Mouse (Mus musculus) heart, embryonic 10.5 days (tissue): ENCODE measurements at regions not wholly inside any gene's neighbourhood (a gene's known extent, or its start where the extent isn't known, plus 50 kb on each side); places are given as distances from the start of the nearest gene placed in this dataset.
A peak's percentile ranks its signal among the peaks of the same experiment; 100 is the strongest.
"Not testable (repeated sequence)": the region's sequence is repeated elsewhere in the genome, so short reads cannot be mapped to it uniquely, and the experiment has no call there.

Experiments used
- DNase-seq: peaks from one replicate; pipeline ENCODE4 v3.0.0-alpha.2; 2017; ENCODE audit warnings: low spot score
- H3K27ac ChIP-seq: fragments of 300-500 bp; sonication (generic); 2 replicates; pipeline ENCODE4 v1.5.1; 2016; ENCODE audit warnings: mild to moderate bottlenecking
- H3K27me3 ChIP-seq: fragments of 300-500 bp; sonication (generic); 2 replicates; pipeline ENCODE4 v1.6.1; 2016; ENCODE audit warnings: mild to moderate bottlenecking; ENCODE audit not compliant: poor library complexity, insufficient read depth, severe bottlenecking
- H3K36me3 ChIP-seq: fragments of 300-500 bp; sonication (generic); 2 replicates; pipeline ENCODE4 v1.6.1; 2016; ENCODE audit warnings: mild to moderate bottlenecking, moderate library complexity
- H3K4me1 ChIP-seq: fragments of 300-500 bp; sonication (generic); 2 replicates; pipeline ENCODE4 v1.6.1; 2016; ENCODE audit warnings: mild to moderate bottlenecking
- H3K4me3 ChIP-seq: fragments of 300-500 bp; sonication (generic); 2 replicates; pipeline ENCODE4 v1.5.1; 2016; ENCODE audit warnings: mild to moderate bottlenecking, moderate library complexity
- H3K9me3 ChIP-seq: fragments of 300-500 bp; sonication (generic); 2 replicates; pipeline ENCODE4 v1.6.1; 2016; ENCODE audit warnings: mild to moderate bottlenecking, moderate library complexity
- WGBS: fragments of 180-500 bp; shearing (Covaris S2); methylation state at CpG from one replicate; pipeline ENCODE4 v1.1.7; 2016; 5-methylcytosine and 5-hydroxymethylcytosine counted together

- Histone ChIP-seq H3K27ac (no peak overlapping the region), H3K4me3 (no peak overlapping the region), H3K36me3 (no peaks in the 10 kb centered on the region), H3K27me3 (no peaks in the 10 kb centered on the region), H3K9me3 (no peaks in the 10 kb centered on the region), H3K4me1 (no peaks in the 10 kb centered on the region)
- peak; percentile 27 for DNase-seq
- WGBS, result 86% methylated on average over 5 of the region's 5 CpGs
These were observed 125.3 kb downstream of the Gipc2 start for GRCm38 (mm10) chr3:152040751-152041150.

GRCm38 (mm10) chr3:152036819-152037218 lies 129.2 kb downstream of the Gipc2 start:
- 79% methylated on average over 5 of the region's 5 CpGs for WGBS
- not testable (repeated sequence) for H3K36me3 ChIP-seq, DNase-seq, H3K27me3 ChIP-seq, H3K4me1 ChIP-seq, H3K4me3 ChIP-seq, H3K27ac ChIP-seq, H3K9me3 ChIP-seq

- Histone ChIP-seq H3K36me3 (no peaks in the 10 kb centered on the region), H3K27me3 (no peaks in the 10 kb centered on the region), H3K27ac (no peak overlapping the region), H3K9me3 (no peaks in the 10 kb centered on the region), H3K4me3 (no peak overlapping the region), H3K4me1 (no peaks in the 10 kb centered on the region)
- peak; percentile 28 for DNase-seq
- WGBS, result 75% methylated on average over 5 of the region's 5 CpGs
These were observed 130.6 kb downstream of the Gipc2 start for GRCm38 (mm10) chr3:152035416-152035815.

GRCm38 (mm10) chr3:152034686-152035085 lies 131.3 kb downstream of the Gipc2 start:
- no peak overlapping the region for H3K27ac ChIP-seq
- no peak overlapping the region for H3K4me3 ChIP-seq
- no peaks in the 10 kb centered on the region for H3K36me3 ChIP-seq
- no peaks in the 10 kb centered on the region for H3K27me3 ChIP-seq
- H3K4me1 ChIP-seq, result no peaks in the 10 kb centered on the region; the same call in 1 of the 2 replicates
- WGBS, result 76% methylated on average over 10 of the region's 10 CpGs
- peak; percentile 58 for DNase-seq
- H3K9me3 ChIP-seq, result no peaks in the 10 kb centered on the region

- Histone ChIP-seq H3K27me3 (no peaks in the 10 kb centered on the region), H3K36me3 (no peaks in the 10 kb centered on the region), H3K27ac (no peak overlapping the region), H3K9me3 (no peaks in the 10 kb centered on the region), H3K4me3 (no peak overlapping the region), H3K4me1 (peaks cover 3% of the 10 kb centered on the region; the same call in 1 of the 2 replicates)
- peak; percentile 27 for DNase-seq
- WGBS, result 80% methylated on average over 2 of the region's 2 CpGs
These were observed 131.8 kb downstream of the Gipc2 start for GRCm38 (mm10) chr3:152034221-152034620.

- no peak overlapping the region for H3K27ac ChIP-seq
- no peaks in the 10 kb centered on the region for H3K9me3 ChIP-seq
- peaks cover 9% of the 10 kb centered on the region for H3K4me1 ChIP-seq
- DNase-seq, result peak; percentile 45
- H3K27me3 ChIP-seq, result no peaks in the 10 kb centered on the region
- no peak overlapping the region for H3K4me3 ChIP-seq
- 67% methylated on average over 3 of the region's 3 CpGs for WGBS
- no peaks in the 10 kb centered on the region for H3K36me3 ChIP-seq
These were observed 133.2 kb downstream of the Gipc2 start for GRCm38 (mm10) chr3:152032663-152033318.

GRCm38 (mm10) chr3:152028695-152029094 lies 137.3 kb downstream of the Gipc2 start:
- no peak for DNase-seq
- H3K9me3 ChIP-seq, result no peaks in the 10 kb centered on the region
- 43% methylated on average over 1 of the region's 1 CpGs for WGBS
- no peaks in the 10 kb centered on the region for H3K36me3 ChIP-seq
- H3K4me3 ChIP-seq, result no peak overlapping the region
- H3K4me1 ChIP-seq, result peaks cover 9% of the 10 kb centered on the region
- H3K27ac ChIP-seq, result no peak overlapping the region
- H3K27me3 ChIP-seq, result no peaks in the 10 kb centered on the region

- Histone ChIP-seq H3K9me3 (no peaks in the 10 kb centered on the region), H3K4me3 (no peak overlapping the region), H3K27ac (no peak overlapping the region), H3K27me3 (no peaks in the 10 kb centered on the region), H3K4me1 (peaks cover 9% of the 10 kb centered on the region), H3K36me3 (no peaks in the 10 kb centered on the region)
- 87% methylated on average over 4 of the region's 4 CpGs for WGBS
- no peak for DNase-seq
These were observed 140.0 kb downstream of the Gipc2 start for GRCm38 (mm10) chr3:152026034-152026433.

- Histone ChIP-seq H3K36me3 (no peaks in the 10 kb centered on the region), H3K4me3 (no peak overlapping the region), H3K27me3 (no peaks in the 10 kb centered on the region), H3K27ac (no peak overlapping the region), H3K4me1 (peaks cover 9% of the 10 kb centered on the region), H3K9me3 (no peaks in the 10 kb centered on the region)
- no peak for DNase-seq
- 83% methylated on average over 8 of the region's 8 CpGs for WGBS
These were observed 140.9 kb downstream of the Gipc2 start for GRCm38 (mm10) chr3:152025122-152025521.

- Histone ChIP-seq H3K4me1 (no peaks in the 10 kb centered on the region), H3K27ac (no peak overlapping the region), H3K9me3 (no peaks in the 10 kb centered on the region), H3K4me3 (no peak overlapping the region), H3K27me3 (no peaks in the 10 kb centered on the region), H3K36me3 (no peaks in the 10 kb centered on the region)
- no peak for DNase-seq
- WGBS, result 83% methylated on average over 4 of the region's 4 CpGs
These were observed 159.3 kb downstream of the Gipc2 start for GRCm38 (mm10) chr3:152006747-152007146.

GRCm38 (mm10) chr3:152005366-152006025 lies 160.5 kb downstream of the Gipc2 start:
- H3K4me3 ChIP-seq, result no peak overlapping the region
- H3K27me3 ChIP-seq, result no peaks in the 10 kb centered on the region
- H3K9me3 ChIP-seq, result no peaks in the 10 kb centered on the region
- DNase-seq, result no peak
- WGBS, result 78% methylated on average over 3 of the region's 3 CpGs
- H3K4me1 ChIP-seq, result no peaks in the 10 kb centered on the region
- no peaks in the 10 kb centered on the region for H3K36me3 ChIP-seq
- no peak overlapping the region for H3K27ac ChIP-seq

- H3K27ac ChIP-seq, result no peak overlapping the region
- no peaks in the 10 kb centered on the region for H3K27me3 ChIP-seq
- H3K4me1 ChIP-seq, result no peaks in the 10 kb centered on the region
- no peaks in the 10 kb centered on the region for H3K36me3 ChIP-seq
- no peaks in the 10 kb centered on the region for H3K9me3 ChIP-seq
- no peak for DNase-seq
- WGBS, result 91% methylated on average over 7 of the region's 7 CpGs
- no peak overlapping the region for H3K4me3 ChIP-seq
These were observed 161.5 kb downstream of the Gipc2 start for GRCm38 (mm10) chr3:152004411-152004955.

- H3K27ac ChIP-seq, result no peak overlapping the region
- H3K27me3 ChIP-seq, result no peaks in the 10 kb centered on the region
- DNase-seq, result no peak
- H3K4me3 ChIP-seq, result no peak overlapping the region
- no peaks in the 10 kb centered on the region for H3K4me1 ChIP-seq
- WGBS, result 73% methylated on average over 4 of the region's 4 CpGs
- H3K9me3 ChIP-seq, result no peaks in the 10 kb centered on the region
- no peaks in the 10 kb centered on the region for H3K36me3 ChIP-seq
These were observed 160.2 kb upstream of the Ptgfr start for GRCm38 (mm10) chr3:151997534-151998107.
